Mouse (Mus musculus) liver, postnatal 0 days (tissue): ENCODE measurements around the gene Hecw2.

Experiments used
- CTCF ChIP-seq: sonication (generic); IDR thresholded peaks from 2 replicates; pipeline ENCODE4 v1.5.1; 2016; ENCODE audit warnings: antibody characterized with exemption, low read depth
- EP300 ChIP-seq: IDR thresholded peaks from 2 replicates; pipeline ENCODE4 v1.6.1; 2016; ENCODE audit warnings: antibody characterized with exemption, low read depth, mild to moderate bottlenecking

GRCm38 (mm10) chr1:53882480-53882879, 312.5 kb downstream of the Hecw2 start:
- TF ChIP-seq CTCF, result no peak
- TF ChIP-seq EP300, result peak; percentile 61
